Mouse (Mus musculus) forebrain, postnatal 0 days (tissue): ENCODE data around the gene Mat2a. TPM values are rescaled to one million over a fixed set of nuclear protein-coding genes. Genes with fewer than 3 reads are reported as not detected.

Experiments
- ATAC-seq: fragments of 200-750 bp; cut with Nextera tagmentation; 2 replicates; pipeline ENCODE4 v1.8.0; 2017; ENCODE audit warnings: mild to moderate bottlenecking, moderate library complexity
- DNase-seq: peaks from one replicate; pipeline ENCODE4 v3.0.0-alpha.2; 2015
- H3K27ac ChIP-seq: fragments of 300-500 bp; sonication (generic); 2 replicates; pipeline ENCODE4 v1.5.1; 2014; ENCODE audit warnings: low read depth, mild to moderate bottlenecking, antibody characterized with exemption, low read length, moderate library complexity, mixed read lengths
- H3K27me3 ChIP-seq: fragments of 300-500 bp; sonication (generic); 2 replicates; pipeline ENCODE4 v1.6.1; 2014; ENCODE audit warnings: mild to moderate bottlenecking, low read length, mixed read lengths; ENCODE audit not compliant: insufficient read depth
- H3K36me3 ChIP-seq: fragments of 300-500 bp; sonication (generic); 2 replicates; pipeline ENCODE4 v1.6.1; 2014; ENCODE audit warnings: mild to moderate bottlenecking, moderate library complexity; ENCODE audit not compliant: insufficient read depth
- H3K4me1 ChIP-seq: fragments of 300-500 bp; sonication (generic); 2 replicates; pipeline ENCODE4 v1.6.1; 2014; ENCODE audit warnings: antibody characterized with exemption; ENCODE audit not compliant: insufficient read depth
- H3K4me2 ChIP-seq: fragments of 300-500 bp; sonication (generic); 2 replicates; pipeline ENCODE4 v1.6.1; 2014; ENCODE audit warnings: low read depth, mild to moderate bottlenecking, moderate library complexity
- H3K4me3 ChIP-seq: fragments of 300-500 bp; sonication (generic); 2 replicates; pipeline ENCODE4 v1.5.1; 2014; ENCODE audit warnings: low read depth, low read length, mixed read lengths
- H3K9ac ChIP-seq: fragments of 300-500 bp; sonication (generic); 2 replicates; pipeline ENCODE4 v1.6.1; 2014; ENCODE audit warnings: mild to moderate bottlenecking
- H3K9me3 ChIP-seq: fragments of 300-500 bp; sonication (generic); 2 replicates; pipeline ENCODE4 v1.6.1; 2016; ENCODE audit warnings: low read length
- CTCF ChIP-seq: sonication (generic); IDR thresholded peaks from 2 replicates; pipeline ENCODE4 v1.5.1; 2016; ENCODE audit warnings: antibody characterized with exemption, control low read depth, low read depth
- whole genome bisulfite sequencing: fragments of 180-500 bp; shearing (Covaris S2); extraction: QIAGEN DNeasy Blood & Tissue Kit; methylation state at CpG from one replicate; pipeline ENCODE4 v1.1.7; 2014; 5-methylcytosine and 5-hydroxymethylcytosine counted together
- polyA plus RNA-seq: library from polyadenylated mRNA; unstranded; fragments of >200 nt; fragmentation: Nextera tagmentation; extraction: Ambion mirVana; gene quantifications from 2 replicates; pipeline ENCODE4 v1.2.1, GENCODE M21; 2015
- total RNA-seq: library from RNA; depleted of rRNA; stranded (reverse); fragments of >200 nt; gene quantifications from 2 replicates; pipeline ENCODE4 v1.2.3, GENCODE M21; 2014; rRNA removed

The Mat2a gene
- total RNA-seq, result 125 and 145 TPM in 2 replicates
- 222 and 246 TPM in 2 replicates for polyA plus RNA-seq

DNA sequence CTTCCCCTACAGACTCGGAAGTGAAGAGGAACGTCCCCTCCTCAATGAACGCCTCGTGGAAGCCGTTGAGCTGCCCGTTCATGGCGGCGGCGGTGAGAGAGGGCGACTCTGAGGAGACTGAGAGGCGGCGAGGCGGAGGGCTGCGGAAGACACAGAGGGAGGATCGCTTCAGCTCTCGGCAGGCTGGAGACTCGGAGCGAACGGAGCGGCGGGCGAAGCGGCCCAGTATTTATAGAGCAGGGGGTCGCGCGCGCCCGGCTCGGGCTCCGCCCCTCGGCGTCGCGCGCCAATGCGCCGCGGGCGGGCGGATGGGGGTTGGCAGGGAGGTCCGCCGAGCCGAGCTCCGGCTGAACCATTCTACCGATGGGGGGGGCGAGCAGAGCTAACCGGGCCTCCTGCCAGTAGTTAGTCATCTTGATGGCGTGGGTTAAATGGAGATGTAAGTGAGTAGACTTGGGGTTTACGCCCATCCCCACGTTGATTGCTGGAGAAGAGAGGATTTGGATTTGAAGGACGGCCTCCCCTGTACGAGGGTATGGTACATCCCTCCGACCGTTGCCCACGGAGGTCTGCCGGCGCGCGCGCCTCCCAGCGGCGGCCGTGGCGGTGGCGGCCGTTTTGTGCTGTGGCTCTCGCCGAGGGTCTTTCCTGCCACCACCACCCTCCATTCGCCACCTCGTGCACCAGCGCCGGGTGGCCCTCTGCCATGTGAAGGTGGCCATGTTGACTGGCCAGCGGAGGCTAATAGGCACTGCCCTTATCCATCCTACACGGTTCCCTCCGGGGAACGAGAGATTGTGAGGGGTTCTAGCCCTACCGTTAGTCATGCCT, at the start of gene Mat2a:
TSS of gene Mat2a (minus strand) at position 204 of the 831 bp plus-strand sequence.
- WGBS, result under 1% methylated on average over 58 of the region's 77 CpGs
- peak; percentile 89 for TF ChIP-seq CTCF
- H3K27me3 ChIP-seq, result no peaks in the 10 kb centered on the region
- no peaks in the 10 kb centered on the region for H3K9me3 ChIP-seq
- peaks cover 28% of the 10 kb centered on the region for H3K36me3 ChIP-seq
- H3K4me1 ChIP-seq, result 0 out of 2 replicates have a peak, but pooled peaks cover 12% of the 10 kb centered on the region
- peak; percentile 99 for DNase-seq
- H3K9ac ChIP-seq, result peak within 1 kb of the TSS; percentile 100
- H3K4me3 ChIP-seq, result peak within 1 kb of the TSS; percentile 100
- peak within 1 kb of the TSS; percentile 70 for H3K4me2 ChIP-seq
- H3K27ac ChIP-seq, result peak within 1 kb of the TSS; percentile 100
- peak; percentile 92 for ATAC-seq

DNA sequence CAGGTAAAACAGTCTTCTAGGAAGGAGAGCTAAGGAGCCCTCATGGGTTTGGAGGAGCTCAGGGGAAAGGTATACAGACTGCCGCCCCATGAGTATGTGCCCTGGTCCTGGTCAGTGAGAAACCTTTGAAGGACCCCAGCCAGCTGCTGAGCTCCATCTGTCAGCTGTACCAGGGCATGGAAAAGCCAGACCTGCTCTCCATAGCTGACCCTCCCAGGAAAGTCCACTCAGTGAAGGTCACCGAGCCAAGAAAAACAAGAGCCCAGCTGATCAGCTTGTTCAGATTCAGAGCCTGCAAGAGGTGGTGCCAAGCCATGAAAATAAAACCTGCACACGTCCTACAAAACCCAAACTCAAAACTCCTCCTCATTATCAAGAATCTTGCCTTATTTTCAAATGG, 49.5 kb upstream of the Mat2a start:
- H3K9me3 ChIP-seq, result no peaks in the 10 kb centered on the region
- no peaks in the 10 kb centered on the region for H3K36me3 ChIP-seq
- no peak for TF ChIP-seq CTCF
- no peaks in the 10 kb centered on the region for H3K4me1 ChIP-seq
- H3K27ac ChIP-seq, result no peak overlapping the region
- H3K4me3 ChIP-seq, result no peak overlapping the region
- ATAC-seq (no peak), DNase-seq (no peak)
- WGBS, result 72% methylated on average over 3 of the region's 3 CpGs
- H3K9ac ChIP-seq, result no peak overlapping the region
- H3K27me3 ChIP-seq, result no peaks in the 10 kb centered on the region
- no peak overlapping the region for H3K4me2 ChIP-seq

DNA sequence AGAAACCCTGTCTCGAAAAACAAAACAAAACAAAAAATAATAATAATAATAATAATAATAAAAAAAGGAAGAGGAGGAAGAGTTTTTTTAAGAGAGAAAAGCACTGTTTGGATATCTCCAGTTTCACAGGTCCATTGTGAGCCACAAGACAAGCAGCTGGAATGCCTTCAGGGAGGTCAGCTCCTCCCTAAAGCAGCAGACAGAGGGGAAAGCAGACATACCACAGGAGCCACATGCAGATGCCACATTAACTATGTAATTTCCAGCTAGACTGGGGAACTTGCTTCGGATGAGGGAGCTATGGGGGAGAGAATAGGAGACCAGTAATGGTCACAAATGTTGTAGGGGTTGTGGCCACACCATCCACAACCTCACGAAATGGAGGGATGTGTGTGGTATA, 47.9 kb upstream of the Mat2a start:
- no peak for TF ChIP-seq CTCF
- WGBS, result 71% methylated on average over 3 of the region's 3 CpGs
- no peak for ATAC-seq
- Histone ChIP-seq H3K4me3 (no peak overlapping the region), H3K27ac (no peak overlapping the region), H3K4me1 (no peaks in the 10 kb centered on the region), H3K36me3 (no peaks in the 10 kb centered on the region), H3K4me2 (no peak overlapping the region), H3K27me3 (no peaks in the 10 kb centered on the region), H3K9me3 (no peaks in the 10 kb centered on the region), H3K9ac (no peak overlapping the region)
- DNase-seq, result no peak

DNA sequence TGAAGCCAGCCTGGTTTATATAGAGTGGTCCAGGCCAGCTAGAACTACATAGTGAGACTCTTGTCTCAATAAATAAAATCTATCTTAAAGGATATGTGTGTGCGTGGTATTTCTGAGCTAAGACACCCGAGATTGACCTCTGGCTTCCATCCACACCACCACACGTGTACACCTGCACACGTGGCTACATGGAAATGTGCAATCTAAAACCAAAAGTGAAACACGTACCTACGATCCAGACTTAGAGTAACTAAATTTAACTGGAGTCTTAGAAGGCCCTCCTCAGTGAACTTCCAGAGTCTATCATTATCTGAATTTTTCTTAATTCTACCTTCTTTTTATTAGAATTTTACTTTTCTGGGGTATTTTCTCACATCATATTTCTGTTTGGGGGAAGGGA, 46.9 kb upstream of the Mat2a start:
- Histone ChIP-seq H3K4me1 (no peaks in the 10 kb centered on the region), H3K27me3 (no peaks in the 10 kb centered on the region), H3K36me3 (no peaks in the 10 kb centered on the region), H3K4me3 (no peak overlapping the region), H3K9ac (no peak overlapping the region), H3K9me3 (no peaks in the 10 kb centered on the region), H3K27ac (no peak overlapping the region), H3K4me2 (no peak overlapping the region)
- WGBS, result 91% methylated on average over 6 of the region's 6 CpGs
- TF ChIP-seq CTCF, result no peak
- DNase-seq (no peak), ATAC-seq (no peak)

DNA sequence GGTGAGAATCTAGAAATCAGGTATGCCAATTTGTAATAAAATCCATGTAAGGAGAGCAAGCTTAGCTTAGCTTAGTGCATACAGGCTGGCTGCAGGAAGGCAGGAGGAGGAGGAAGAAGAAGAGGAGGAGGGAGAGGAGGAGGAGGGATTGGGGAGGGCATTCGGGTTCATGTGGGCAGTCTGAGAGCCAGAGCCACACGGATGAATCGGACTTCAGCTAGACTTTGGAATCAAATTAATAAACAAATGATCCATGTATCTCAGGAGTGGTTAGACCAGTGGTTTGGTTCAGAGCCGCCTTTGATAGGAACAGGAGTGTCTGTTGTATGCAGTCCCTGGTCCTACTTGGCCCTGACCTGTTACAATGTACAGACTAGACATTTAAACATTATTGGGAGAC, 45.5 kb upstream of the Mat2a start:
- H3K4me3 ChIP-seq, result no peak overlapping the region
- no peaks in the 10 kb centered on the region for H3K9me3 ChIP-seq
- H3K27ac ChIP-seq, result no peak overlapping the region
- no peaks in the 10 kb centered on the region for H3K36me3 ChIP-seq
- no peak for TF ChIP-seq CTCF
- H3K9ac ChIP-seq, result no peak overlapping the region
- no peak for ATAC-seq
- no peak for DNase-seq
- H3K27me3 ChIP-seq, result no peaks in the 10 kb centered on the region
- 71% methylated on average over 4 of the region's 4 CpGs for WGBS
- H3K4me1 ChIP-seq, result no peaks in the 10 kb centered on the region
- H3K4me2 ChIP-seq, result no peak overlapping the region

DNA sequence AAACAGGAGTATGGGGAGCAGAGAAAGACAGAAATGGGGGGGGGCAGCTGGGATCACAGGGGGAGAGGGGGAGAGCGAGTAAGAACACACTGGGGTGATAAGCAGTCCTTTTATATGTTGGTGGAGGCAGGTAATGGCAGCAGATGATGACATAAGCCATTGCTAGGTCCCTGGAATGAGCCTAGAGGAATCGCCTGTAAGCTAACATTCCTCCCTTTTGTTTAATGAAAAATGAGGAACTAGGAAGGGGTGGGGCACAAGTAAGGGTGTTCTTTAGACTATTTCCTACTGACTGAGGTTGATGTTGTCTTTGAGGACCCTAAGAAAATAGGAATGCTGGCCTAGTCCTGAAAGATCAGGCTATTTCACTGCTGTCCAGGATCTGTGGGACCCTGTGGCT, 42.8 kb upstream of the Mat2a start:
- H3K4me3 ChIP-seq, result no peak overlapping the region
- no peak overlapping the region for H3K27ac ChIP-seq
- H3K27me3 ChIP-seq, result no peaks in the 10 kb centered on the region
- no peak overlapping the region for H3K4me2 ChIP-seq
- DNase-seq (no peak), ATAC-seq (no peak)
- H3K36me3 ChIP-seq, result no peaks in the 10 kb centered on the region
- no peak for TF ChIP-seq CTCF
- H3K4me1 ChIP-seq, result no peaks in the 10 kb centered on the region
- no peak overlapping the region for H3K9ac ChIP-seq
- no peaks in the 10 kb centered on the region for H3K9me3 ChIP-seq
- WGBS, result 75% methylated on average over 2 of the region's 2 CpGs

DNA sequence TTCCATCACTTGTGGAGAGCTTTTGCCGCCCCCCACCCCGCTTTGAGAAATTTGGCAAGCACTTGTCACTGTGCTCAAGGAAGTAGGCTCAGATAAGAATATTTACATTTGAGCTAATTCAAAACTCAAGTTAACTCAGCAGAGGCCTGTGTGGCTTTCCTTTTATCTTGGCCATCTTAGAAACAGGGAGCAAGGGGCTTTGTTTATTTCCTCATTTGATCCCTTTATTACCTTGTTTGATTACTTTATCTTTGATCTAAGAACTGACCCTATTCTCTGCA, 41.0 kb upstream of the Mat2a start:
- no peaks in the 10 kb centered on the region for H3K27me3 ChIP-seq
- DNase-seq, result no peak
- H3K9me3 ChIP-seq, result no peaks in the 10 kb centered on the region
- no peak overlapping the region for H3K9ac ChIP-seq
- H3K27ac ChIP-seq, result no peak overlapping the region
- H3K4me1 ChIP-seq, result no peaks in the 10 kb centered on the region
- H3K4me2 ChIP-seq, result no peak overlapping the region
- H3K36me3 ChIP-seq, result no peaks in the 10 kb centered on the region
- no peak for TF ChIP-seq CTCF
- no peak for ATAC-seq
- WGBS, result 85% methylated on average over 2 of the region's 2 CpGs
- H3K4me3 ChIP-seq, result no peak overlapping the region
